Mouse (Mus musculus) liver, embryonic 11.5 days (tissue): Measurements from ENCODE around the gene March8. TPM values are rescaled to one million over a fixed set of nuclear protein-coding genes. Genes with fewer than 3 reads are reported as not detected.

Source experiments
- ATAC-seq: fragments of 200-750 bp; cut with Nextera tagmentation; replicated peaks from 2 replicates; pipeline ENCODE4 v1.8.0; 2017; ENCODE audit warnings: moderate number of reproducible peaks, mild to moderate bottlenecking, moderate TSS enrichment, moderate library complexity; ENCODE audit not compliant: low FRiP score
- DNase-seq: peaks from one replicate; pipeline ENCODE4 v3.0.0-alpha.2; 2017; ENCODE audit warnings: low spot score
- H3K27ac ChIP-seq: fragments of 300-500 bp; sonication (generic); 2 replicates; pipeline ENCODE4 v1.5.1; 2014; ENCODE audit warnings: mild to moderate bottlenecking, low read depth, low read length, control low read depth
- H3K27me3 ChIP-seq: fragments of 300-500 bp; sonication (generic); replicated peaks from 2 replicates; pipeline ENCODE4 v1.6.1; 2014; ENCODE audit warnings: low read length, mixed read lengths; ENCODE audit not compliant: control insufficient read depth, insufficient read depth
- H3K36me3 ChIP-seq: fragments of 300-500 bp; sonication (generic); 2 replicates; pipeline ENCODE4 v1.6.1; 2014; ENCODE audit warnings: mild to moderate bottlenecking, low read length, moderate library complexity, mixed read lengths; ENCODE audit not compliant: control insufficient read depth, insufficient read depth
- H3K4me1 ChIP-seq: fragments of 300-500 bp; sonication (generic); replicated peaks from 2 replicates; pipeline ENCODE4 v1.6.1; 2014; ENCODE audit warnings: low read length, mixed read lengths; ENCODE audit not compliant: control insufficient read depth, insufficient read depth
- H3K4me2 ChIP-seq: fragments of 300-500 bp; sonication (generic); 2 replicates; pipeline ENCODE4 v1.6.1; 2014; ENCODE audit warnings: mild to moderate bottlenecking, control low read depth, moderate library complexity
- H3K4me3 ChIP-seq: fragments of 300-500 bp; sonication (generic); 2 replicates; pipeline ENCODE4 v1.5.1; 2014; ENCODE audit warnings: low read depth, low read length, control low read depth
- H3K9ac ChIP-seq: fragments of 300-500 bp; sonication (generic); 2 replicates; pipeline ENCODE4 v1.6.1; 2014; ENCODE audit warnings: low read depth, low read length, control low read depth
- H3K9me3 ChIP-seq: fragments of 300-500 bp; sonication (generic); 2 replicates; pipeline ENCODE4 v1.6.1; 2016; ENCODE audit warnings: low read length, inconsistent platforms, mixed read lengths; ENCODE audit not compliant: control insufficient read depth
- WGBS: fragments of 180-500 bp; shearing (Covaris S2); extraction: QIAGEN DNeasy Blood & Tissue Kit; methylation state at CpG from one replicate; pipeline ENCODE4 v1.1.7; 2014; 5-methylcytosine and 5-hydroxymethylcytosine counted together
- polyA plus RNA-seq: library from polyadenylated mRNA; unstranded; fragments of >200 nt; fragmentation: Nextera tagmentation; extraction: Ambion mirVana; gene quantifications from 2 replicates; pipeline ENCODE4 v1.2.1, GENCODE M21; 2014

The March8 gene
- polyA plus RNA-seq, 1 experiment from 2014 or later = 41.3 TPM

GRCm38 (mm10) chr6:116406680-116407079, 68.9 kb downstream of the March8 start:
- no peak for DNase-seq
- WGBS = 77% methylated on average over 5 of the region's 5 CpGs
- peaks cover 6% of the 10 kb centered on the region; the same call in 1 of the 2 replicates for H3K36me3 ChIP-seq

DNA sequence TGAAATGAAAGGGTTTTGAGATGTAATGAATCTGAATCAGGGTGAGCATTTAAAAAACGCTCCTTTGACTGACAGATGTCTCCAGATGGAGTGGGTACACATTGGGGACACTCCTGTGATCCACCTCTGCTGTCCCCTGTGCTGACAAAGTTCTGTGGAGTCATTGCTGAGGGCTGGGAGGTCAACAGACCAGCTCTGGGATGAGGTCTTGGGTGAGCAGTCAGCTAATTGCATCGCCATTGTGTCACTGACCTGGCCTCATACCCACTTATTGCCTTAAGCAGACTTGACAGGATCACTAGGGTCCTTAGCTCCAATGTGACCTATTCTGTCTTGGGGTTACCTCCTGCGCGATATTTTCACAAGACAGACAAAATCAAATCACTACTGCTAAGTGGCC, 69.4 kb downstream of the March8 start:
- H3K36me3 ChIP-seq = peaks cover 3% of the 10 kb centered on the region; the same call in 1 of the 2 replicates
- no peaks in the 10 kb centered on the region for H3K4me1 ChIP-seq
- no peak for DNase-seq
- no peaks in the 10 kb centered on the region for H3K27me3 ChIP-seq
- no peak overlapping the region for H3K4me3 ChIP-seq
- H3K27ac ChIP-seq = no peak overlapping the region
- H3K9ac ChIP-seq = no peak overlapping the region
- ATAC-seq = no peak
- no peak overlapping the region for H3K4me2 ChIP-seq
- H3K9me3 ChIP-seq = no peaks in the 10 kb centered on the region
- 91% methylated on average over 4 of the region's 4 CpGs for WGBS

More at GRCm38 (mm10) chr6:116406680-116407079, 68.9 kb downstream of the March8 start:
- Histone ChIP-seq H3K9me3 (no peaks in the 10 kb centered on the region), H3K27me3 (no peaks in the 10 kb centered on the region), H3K4me3 (no peak overlapping the region), H3K4me1 (no peaks in the 10 kb centered on the region), H3K9ac (no peak overlapping the region), H3K27ac (no peak overlapping the region), H3K4me2 (no peak overlapping the region)
- ATAC-seq = no peak

- H3K36me3 ChIP-seq = peaks cover 3% of the 10 kb centered on the region; the same call in 1 of the 2 replicates
- H3K4me3 ChIP-seq = no peak overlapping the region
- H3K9me3 ChIP-seq = no peaks in the 10 kb centered on the region
- H3K9ac ChIP-seq = no peak overlapping the region
- WGBS = 69% methylated on average over 6 of the region's 6 CpGs
- no peaks in the 10 kb centered on the region for H3K27me3 ChIP-seq
- H3K4me2 ChIP-seq = no peak overlapping the region
- DNase-seq (no peak), ATAC-seq (0 out of 2 replicates have a peak, but pooled peaks have one; percentile 12)
- no peaks in the 10 kb centered on the region for H3K4me1 ChIP-seq
- H3K27ac ChIP-seq = no peak overlapping the region
Observed at GRCm38 (mm10) chr6:116407956-116408657, 70.3 kb downstream of the March8 start.

DNA sequence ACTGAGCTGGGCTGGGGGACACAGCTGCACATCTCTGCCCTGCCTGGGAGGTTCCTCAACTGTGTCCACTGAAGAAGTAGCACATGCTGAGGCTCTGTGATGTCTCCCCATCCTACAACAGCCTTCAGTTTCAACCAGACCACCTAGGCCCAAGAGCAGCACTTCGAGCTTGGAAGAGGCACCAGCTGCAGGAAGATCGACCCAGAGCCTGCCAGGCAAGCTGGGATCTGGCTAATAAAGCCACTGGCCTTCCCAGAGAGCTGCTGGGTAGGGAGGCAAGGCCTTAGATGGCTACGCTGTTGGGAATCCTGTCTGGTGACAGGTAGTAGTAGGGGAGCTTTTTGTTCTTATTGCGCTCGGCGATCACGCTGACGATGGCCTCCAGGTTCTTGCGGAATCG, 72.6 kb downstream of the March8 start:
- 94% methylated on average over 10 of the region's 10 CpGs for WGBS
- no peak for DNase-seq

GRCm38 (mm10) chr6:116411716-116412115, 73.9 kb downstream of the March8 start:
- no peak overlapping the region for H3K4me3 ChIP-seq
- no peaks in the 10 kb centered on the region for H3K27me3 ChIP-seq
- H3K4me1 ChIP-seq = peaks cover 3% of the 10 kb centered on the region; the same call in 1 of the 2 replicates
- H3K36me3 ChIP-seq = no peaks in the 10 kb centered on the region
- ATAC-seq (no peak), DNase-seq (no peak)
- H3K27ac ChIP-seq = no peak overlapping the region
- H3K9me3 ChIP-seq = no peaks in the 10 kb centered on the region
- no peak overlapping the region for H3K9ac ChIP-seq
- 86% methylated on average over 3 of the region's 3 CpGs for WGBS
- H3K4me2 ChIP-seq = no peak overlapping the region

More for the DNA sequence above, 72.6 kb downstream of the March8 start:
- Histone ChIP-seq H3K4me2 (no peak overlapping the region), H3K27me3 (no peaks in the 10 kb centered on the region), H3K4me1 (peaks cover 3% of the 10 kb centered on the region; the same call in 1 of the 2 replicates), H3K9ac (no peak overlapping the region), H3K36me3 (peaks cover 3% of the 10 kb centered on the region; the same call in 1 of the 2 replicates), H3K27ac (no peak overlapping the region), H3K4me3 (no peak overlapping the region), H3K9me3 (no peaks in the 10 kb centered on the region)
- no peak for ATAC-seq

DNA sequence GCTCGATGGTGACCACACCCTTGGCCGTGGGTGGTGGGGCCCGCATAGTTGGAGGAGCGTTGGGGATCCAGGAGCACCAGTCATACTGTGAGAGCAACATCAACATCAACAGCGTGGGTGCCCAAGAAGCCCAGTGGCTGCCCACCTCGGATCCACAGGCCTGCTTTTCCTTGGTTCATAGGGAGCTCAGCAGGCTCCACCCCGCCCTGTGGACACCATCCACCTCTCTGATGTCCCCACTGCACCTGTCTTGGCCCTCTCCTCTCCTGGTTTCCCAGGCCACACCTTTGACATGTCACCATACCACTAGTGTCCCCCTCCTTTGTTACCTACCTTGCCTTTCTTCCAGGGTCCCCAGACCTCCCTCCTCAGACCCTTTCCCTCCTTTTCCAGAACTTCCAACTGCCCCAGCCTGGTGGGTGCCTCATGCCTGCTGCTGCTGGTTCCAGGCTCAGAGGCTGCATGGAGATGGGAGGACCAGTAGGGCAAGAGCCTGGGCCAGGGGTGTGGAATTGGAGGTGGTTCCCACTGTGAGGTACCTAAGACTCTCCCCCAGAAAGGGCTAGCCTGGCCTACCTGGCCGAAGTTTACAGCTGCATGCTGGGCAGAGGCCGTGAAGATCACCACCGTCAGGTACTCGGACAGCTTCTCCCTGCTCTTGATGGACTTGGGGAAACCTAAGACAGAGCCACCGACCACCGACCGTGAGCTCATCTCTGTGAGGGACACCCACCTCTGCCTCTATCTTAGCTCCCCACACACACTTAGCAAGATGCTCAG, 74.9 kb downstream of the March8 start:
- no peak overlapping the region for H3K4me3 ChIP-seq
- H3K9me3 ChIP-seq = no peaks in the 10 kb centered on the region
- DNase-seq (no peak), ATAC-seq (0 out of 2 replicates have a peak, but pooled peaks have one; percentile 9)
- H3K27me3 ChIP-seq = no peaks in the 10 kb centered on the region
- 92% methylated on average over 14 of the region's 14 CpGs for WGBS
- peaks cover 3% of the 10 kb centered on the region; the same call in 1 of the 2 replicates for H3K4me1 ChIP-seq
- no peak overlapping the region for H3K27ac ChIP-seq
- no peaks in the 10 kb centered on the region for H3K36me3 ChIP-seq
- H3K4me2 ChIP-seq = no peak overlapping the region
- no peak overlapping the region for H3K9ac ChIP-seq

- peaks cover 3% of the 10 kb centered on the region; the same call in 1 of the 2 replicates for H3K4me1 ChIP-seq
- no peaks in the 10 kb centered on the region for H3K36me3 ChIP-seq
- DNase-seq (no peak), ATAC-seq (no peak)
- H3K4me3 ChIP-seq = no peak overlapping the region
- no peak overlapping the region for H3K27ac ChIP-seq
- no peaks in the 10 kb centered on the region for H3K27me3 ChIP-seq
- H3K4me2 ChIP-seq = no peak overlapping the region
- 88% methylated on average over 12 of the region's 12 CpGs for WGBS
- no peak overlapping the region for H3K9ac ChIP-seq
- no peaks in the 10 kb centered on the region for H3K9me3 ChIP-seq
Observed at GRCm38 (mm10) chr6:116415126-116415676, 77.4 kb downstream of the March8 start.

GRCm38 (mm10) chr6:116416000-116416552, 78.3 kb downstream of the March8 start:
- Histone ChIP-seq H3K4me3 (no peak overlapping the region), H3K9ac (no peak overlapping the region), H3K27ac (no peak overlapping the region), H3K27me3 (no peaks in the 10 kb centered on the region), H3K9me3 (no peaks in the 10 kb centered on the region), H3K4me1 (peaks cover 3% of the 10 kb centered on the region; the same call in 1 of the 2 replicates), H3K4me2 (no peak overlapping the region), H3K36me3 (no peaks in the 10 kb centered on the region)
- ATAC-seq (no peak), DNase-seq (no peak)
- 65% methylated on average over 6 of the region's 6 CpGs for WGBS
